Mouse (Mus musculus): ENCODE results near the gene Tln1. TPM values are rescaled to one million over a fixed set of nuclear protein-coding genes. Genes with fewer than 3 reads are reported as not detected.
"Not testable (repeated sequence)": the region's sequence is repeated elsewhere in the genome, so short reads cannot be mapped to it uniquely, and the experiment has no call there.

Gene Tln1
- polyA plus RNA-seq (2014; fragmentation: Nextera tagmentation; extraction: Ambion mirVana): 67.8 and 70.2 TPM in 2 replicates

DNA sequence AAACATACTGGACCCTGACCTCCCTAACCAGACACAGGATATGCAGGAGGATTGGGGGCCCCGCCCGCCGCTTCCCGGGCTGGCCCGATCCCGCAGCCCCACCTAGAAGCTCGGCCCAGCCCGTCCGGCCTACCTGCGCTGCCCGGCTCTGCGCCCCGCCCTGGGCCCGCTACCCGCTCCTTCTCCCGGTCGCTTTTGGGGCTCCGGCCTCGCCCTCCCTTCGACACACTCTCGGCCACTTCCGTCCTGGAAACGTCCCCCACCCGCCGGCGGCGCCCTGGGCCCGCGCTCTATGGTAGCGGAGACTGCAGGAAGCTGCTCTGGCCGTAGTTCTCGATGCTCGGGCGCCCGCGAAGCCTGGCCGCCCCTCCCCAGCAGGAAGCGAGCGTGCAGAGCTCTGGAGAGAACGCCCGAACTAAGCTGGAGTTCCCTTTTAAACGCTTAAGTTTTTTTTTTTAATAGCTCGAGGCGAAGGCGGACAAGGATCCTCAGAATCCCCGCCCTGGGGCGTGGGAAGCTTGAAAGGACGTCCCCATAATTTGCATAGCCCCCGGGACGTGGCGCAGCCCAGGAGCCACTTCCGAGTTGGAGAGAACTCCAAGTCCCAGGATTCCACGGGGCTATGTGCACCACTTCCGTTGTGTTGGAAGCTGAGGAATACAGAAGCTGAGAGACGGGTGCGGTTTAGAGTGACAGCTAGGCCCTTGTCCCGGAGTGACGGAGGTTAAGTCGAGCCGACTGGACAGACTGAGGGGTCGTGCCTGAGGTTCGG, at the start of gene Tln1, which contains the start of gene Creb3:
Gene Tln1 (minus strand): TSS at position 695 of the 772 bp plus-strand sequence.
Gene Creb3 (plus strand): TSS at position 336 of the 772 bp plus-strand sequence.
- Histone ChIP-seq H3K9ac (ENCODE audit: low read depth, low read length) (peak within 1 kb of the TSS; percentile 93), H3K9me3 (ENCODE audit: control insufficient read depth, low read length) (no peaks in the 10 kb centered on the region), H3K27ac (replicated peaks; ENCODE audit: low read depth, low read length) (peak within 1 kb of the TSS; percentile 99), H3K4me1 (ENCODE audit: control insufficient read depth, insufficient read depth, low read length) (peaks cover 39% of the 10 kb centered on the region), H3K27me3 (replicated peaks; ENCODE audit: control insufficient read depth, insufficient read depth, low read length) (no peaks in the 10 kb centered on the region), H3K4me3 (ENCODE audit: low read depth, low read length) (peak within 1 kb of the TSS; percentile 96), H3K36me3 (ENCODE audit: control insufficient read depth, insufficient read depth, low read length) (peaks cover 28% of the 10 kb centered on the region), H3K4me2 (ENCODE audit: low read depth, low read length) (peak within 1 kb of the TSS; percentile 88)
- ATAC-seq (ENCODE audit: low read depth) (peak; percentile 94), DNase-seq (ENCODE audit: low spot score) (peak; percentile 99)
- under 1% methylated on average over 47 of the region's 62 CpGs for WGBS

- Histone ChIP-seq H3K4me1 (ENCODE audit: control insufficient read depth, insufficient read depth, low read length) (no peaks in the 10 kb centered on the region), H3K27ac (replicated peaks; ENCODE audit: low read depth, low read length) (no peak overlapping the region), H3K9me3 (ENCODE audit: control insufficient read depth, low read length) (no peaks in the 10 kb centered on the region), H3K4me3 (ENCODE audit: low read depth, low read length) (no peak overlapping the region), H3K36me3 (ENCODE audit: control insufficient read depth, insufficient read depth, low read length) (no peaks in the 10 kb centered on the region), H3K4me2 (ENCODE audit: low read depth, low read length) (no peak overlapping the region), H3K9ac (ENCODE audit: low read depth, low read length) (no peak overlapping the region), H3K27me3 (replicated peaks; ENCODE audit: control insufficient read depth, insufficient read depth, low read length) (no peaks in the 10 kb centered on the region)
- 73% methylated on average over 9 of the region's 9 CpGs for WGBS
- no peak for DNase-seq (ENCODE audit: low spot score)
- ATAC-seq (ENCODE audit: low read depth): no peak
These were observed 42.5 kb upstream of the Tln1 start for GRCm38 (mm10) chr4:43604751-43605685.

GRCm38 (mm10) chr4:43604099-43604498, 41.6 kb upstream of the Tln1 start:
- 57% methylated on average over 3 of the region's 3 CpGs for WGBS
- Histone ChIP-seq H3K4me3 (ENCODE audit: low read depth, low read length) (no peak overlapping the region), H3K4me2 (ENCODE audit: low read depth, low read length) (no peak overlapping the region), H3K27me3 (replicated peaks; ENCODE audit: control insufficient read depth, insufficient read depth, low read length) (no peaks in the 10 kb centered on the region), H3K4me1 (ENCODE audit: control insufficient read depth, insufficient read depth, low read length) (no peaks in the 10 kb centered on the region), H3K9ac (ENCODE audit: low read depth, low read length) (no peak overlapping the region), H3K27ac (replicated peaks; ENCODE audit: low read depth, low read length) (no peak overlapping the region), H3K9me3 (ENCODE audit: control insufficient read depth, low read length) (no peaks in the 10 kb centered on the region), H3K36me3 (ENCODE audit: control insufficient read depth, insufficient read depth, low read length) (no peaks in the 10 kb centered on the region)
- DNase-seq (ENCODE audit: low spot score) (no peak), ATAC-seq (ENCODE audit: low read depth) (no peak)

DNA sequence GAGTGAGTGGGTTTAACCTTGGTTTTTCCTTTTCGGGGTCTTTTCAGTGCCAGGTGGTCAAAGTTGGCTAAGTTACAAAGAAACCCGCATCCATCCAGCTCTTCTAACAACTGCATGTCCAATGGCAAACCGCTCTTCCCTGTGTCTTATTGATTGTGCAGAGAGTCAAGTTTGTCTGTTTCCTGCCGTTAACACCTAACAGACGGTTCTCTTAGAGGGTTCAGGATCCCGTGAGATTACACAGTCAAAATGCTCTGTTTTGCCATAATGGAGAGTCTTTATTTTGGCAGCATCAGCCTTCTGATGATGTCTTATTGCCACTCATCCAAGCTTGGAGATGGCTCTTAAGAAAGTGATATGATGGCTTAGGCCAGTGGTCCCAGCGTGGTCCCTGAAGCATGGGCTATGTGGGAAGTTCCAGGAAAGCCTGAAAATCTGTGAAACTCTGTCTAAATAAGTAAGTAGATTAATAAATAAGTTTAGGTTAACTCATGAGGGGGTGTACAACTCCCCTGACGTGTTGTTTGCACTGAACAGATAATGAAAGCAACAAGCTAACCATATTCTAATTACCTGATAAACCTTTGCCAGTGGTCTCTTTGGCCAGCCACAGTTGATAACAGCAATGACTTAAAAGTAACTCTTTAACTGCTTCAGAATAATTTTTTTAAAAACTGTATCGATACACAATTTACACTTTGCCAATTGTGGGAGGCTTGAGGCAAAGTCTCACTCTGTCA, 37.9 kb upstream of the Tln1 start:
- DNase-seq (ENCODE audit: low spot score): no peak
- Histone ChIP-seq H3K27me3 (replicated peaks; ENCODE audit: control insufficient read depth, insufficient read depth, low read length) (no peaks in the 10 kb centered on the region), H3K4me1 (ENCODE audit: control insufficient read depth, insufficient read depth, low read length) (no peaks in the 10 kb centered on the region), H3K4me3 (ENCODE audit: low read depth, low read length) (no peak overlapping the region), H3K27ac (replicated peaks; ENCODE audit: low read depth, low read length) (no peak overlapping the region), H3K9me3 (ENCODE audit: control insufficient read depth, low read length) (no peaks in the 10 kb centered on the region), H3K4me2 (ENCODE audit: low read depth, low read length) (no peak overlapping the region), H3K36me3 (ENCODE audit: control insufficient read depth, insufficient read depth, low read length) (no peaks in the 10 kb centered on the region), H3K9ac (ENCODE audit: low read depth, low read length) (no peak overlapping the region)
- WGBS: 77% methylated on average over 9 of the region's 9 CpGs
- ATAC-seq (ENCODE audit: low read depth): no peak

- Histone ChIP-seq H3K4me1 (ENCODE audit: control insufficient read depth, insufficient read depth, low read length) (no peaks in the 10 kb centered on the region), H3K4me2 (ENCODE audit: low read depth, low read length) (no peak overlapping the region), H3K27me3 (replicated peaks; ENCODE audit: control insufficient read depth, insufficient read depth, low read length) (no peaks in the 10 kb centered on the region), H3K36me3 (ENCODE audit: control insufficient read depth, insufficient read depth, low read length) (no peaks in the 10 kb centered on the region), H3K9me3 (ENCODE audit: control insufficient read depth, low read length) (no peaks in the 10 kb centered on the region), H3K4me3 (ENCODE audit: low read depth, low read length) (no peak overlapping the region), H3K9ac (ENCODE audit: low read depth, low read length) (no peak overlapping the region), H3K27ac (replicated peaks; ENCODE audit: low read depth, low read length) (no peak overlapping the region)
- ATAC-seq (ENCODE audit: low read depth) (no peak), DNase-seq (ENCODE audit: low spot score) (no peak)
- 79% methylated on average over 7 of the region's 7 CpGs for WGBS
These were observed 36.3 kb upstream of the Tln1 start for GRCm38 (mm10) chr4:43598650-43599380.

DNA sequence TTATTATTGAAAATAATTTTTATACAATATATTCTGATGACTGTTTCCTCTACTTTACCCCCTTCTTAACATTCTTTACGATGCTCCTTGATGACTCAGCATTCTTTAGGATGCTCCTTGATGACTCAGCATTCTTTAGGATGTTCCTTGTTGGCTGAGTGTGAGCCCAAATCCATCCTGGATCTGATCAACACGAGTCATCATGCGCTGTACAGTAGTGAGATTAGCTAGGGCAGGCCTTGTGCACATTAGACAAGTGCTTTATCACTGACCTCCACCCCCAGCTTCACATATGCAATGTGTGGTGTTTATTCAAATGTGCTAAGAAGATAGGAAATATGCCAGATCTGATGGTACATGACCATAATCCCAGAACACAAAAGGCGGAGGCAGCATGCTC, 35.7 kb upstream of the Tln1 start:
- DNase-seq (ENCODE audit: low spot score) (no peak), ATAC-seq (ENCODE audit: low read depth) (no peak)
- H3K9ac ChIP-seq (ENCODE audit: low read depth, low read length): no peak overlapping the region
- H3K4me3 ChIP-seq (ENCODE audit: low read depth, low read length): no peak overlapping the region
- no peak overlapping the region for H3K27ac ChIP-seq (replicated peaks; ENCODE audit: low read depth, low read length)
- H3K9me3 ChIP-seq (ENCODE audit: control insufficient read depth, low read length): no peaks in the 10 kb centered on the region
- H3K4me2 ChIP-seq (ENCODE audit: low read depth, low read length): no peak overlapping the region
- no peaks in the 10 kb centered on the region for H3K27me3 ChIP-seq (replicated peaks; ENCODE audit: control insufficient read depth, insufficient read depth, low read length)
- H3K4me1 ChIP-seq (ENCODE audit: control insufficient read depth, insufficient read depth, low read length): no peaks in the 10 kb centered on the region
- H3K36me3 ChIP-seq (ENCODE audit: control insufficient read depth, insufficient read depth, low read length): no peaks in the 10 kb centered on the region
- 84% methylated on average over 4 of the region's 4 CpGs for WGBS

- DNase-seq (ENCODE audit: low spot score); H3K4me1 ChIP-seq (ENCODE audit: control insufficient read depth, insufficient read depth, low read length); ATAC-seq (ENCODE audit: low read depth); H3K27ac ChIP-seq (replicated peaks; ENCODE audit: low read depth, low read length); H3K4me3 ChIP-seq (ENCODE audit: low read depth, low read length); H3K27me3 ChIP-seq (replicated peaks; ENCODE audit: control insufficient read depth, insufficient read depth, low read length); H3K9me3 ChIP-seq (ENCODE audit: control insufficient read depth, low read length); H3K9ac ChIP-seq (ENCODE audit: low read depth, low read length); H3K36me3 ChIP-seq (ENCODE audit: control insufficient read depth, insufficient read depth, low read length); H3K4me2 ChIP-seq (ENCODE audit: low read depth, low read length): not testable (repeated sequence)
- WGBS: 75% methylated on average over 2 of the region's 2 CpGs
These were observed 34.1 kb upstream of the Tln1 start for GRCm38 (mm10) chr4:43596597-43596996.

- DNase-seq (ENCODE audit: low spot score) (no peak), ATAC-seq (ENCODE audit: low read depth) (no peak)
- Histone ChIP-seq H3K27me3 (replicated peaks; ENCODE audit: control insufficient read depth, insufficient read depth, low read length) (no peaks in the 10 kb centered on the region), H3K4me1 (ENCODE audit: control insufficient read depth, insufficient read depth, low read length) (no peaks in the 10 kb centered on the region), H3K9ac (ENCODE audit: low read depth, low read length) (no peak overlapping the region), H3K36me3 (ENCODE audit: control insufficient read depth, insufficient read depth, low read length) (no peaks in the 10 kb centered on the region), H3K9me3 (ENCODE audit: control insufficient read depth, low read length) (no peaks in the 10 kb centered on the region), H3K4me2 (ENCODE audit: low read depth, low read length) (no peak overlapping the region), H3K27ac (replicated peaks; ENCODE audit: low read depth, low read length) (no peak overlapping the region), H3K4me3 (ENCODE audit: low read depth, low read length) (no peak overlapping the region)
- WGBS: 59% methylated on average over 3 of the region's 3 CpGs
These were observed 31.0 kb upstream of the Tln1 start for GRCm38 (mm10) chr4:43593453-43593852.

Data from embryonic facial prominence, embryonic 14.5 days (tissue).